Mouse (Mus musculus) embryo, embryonic 11 days (tissue): Measurements from ENCODE around the gene Olfr71.
A peak's percentile ranks its signal among the peaks of the same experiment; 100 is the strongest.

ENCODE experiments used
- DNase-seq: peaks from one replicate; pipeline ENCODE4 v3.0.0-alpha.2; 2015

Olfr71 gene

GRCm38 (mm10) chr4:43709869-43710268 lies at the start of gene Olfr71:
Gene Olfr71, minus strand, starts transcription at chr4:43710255.
- DNase-seq: no peak

- no peak for DNase-seq
Observed at GRCm38 (mm10) chr4:43757213-43757612, 47.2 kb upstream of the Olfr71 start.

- peak; percentile 71 for DNase-seq
Observed at GRCm38 (mm10) chr4:43745187-43745586, 35.1 kb upstream of the Olfr71 start.

- DNase-seq: no peak
Observed at GRCm38 (mm10) chr4:43743099-43743498, 33.0 kb upstream of the Olfr71 start.

- DNase-seq: no peak
Observed at GRCm38 (mm10) chr4:43742637-43743036, 32.6 kb upstream of the Olfr71 start.

GRCm38 (mm10) chr4:43741526-43741925 lies 31.5 kb upstream of the Olfr71 start:
- DNase-seq: no peak

GRCm38 (mm10) chr4:43738989-43739674 lies 29.1 kb upstream of the Olfr71 start:
- no peak for DNase-seq

GRCm38 (mm10) chr4:43737144-43737543 lies 27.1 kb upstream of the Olfr71 start:
- DNase-seq: no peak

GRCm38 (mm10) chr4:43733186-43733585 lies 23.1 kb upstream of the Olfr71 start:
- DNase-seq: no peak

- DNase-seq: no peak
Observed at GRCm38 (mm10) chr4:43732171-43732570, 22.1 kb upstream of the Olfr71 start.

GRCm38 (mm10) chr4:43730750-43731297 lies 20.8 kb upstream of the Olfr71 start:
- no peak for DNase-seq

GRCm38 (mm10) chr4:43729794-43730550 lies 19.9 kb upstream of the Olfr71 start, which contains the start of gene Spaar:
Gene Spaar, plus strand, starts transcription at chr4:43730034.
- DNase-seq: no peak

- DNase-seq: no peak
Observed at GRCm38 (mm10) chr4:43729126-43729525, 19.1 kb upstream of the Olfr71 start.

GRCm38 (mm10) chr4:43728576-43728954 lies 18.5 kb upstream of the Olfr71 start:
- no peak for DNase-seq

GRCm38 (mm10) chr4:43727718-43728575 lies 17.9 kb upstream of the Olfr71 start:
- no peak for DNase-seq

- DNase-seq: no peak
Observed at GRCm38 (mm10) chr4:43726995-43727394, 16.9 kb upstream of the Olfr71 start, which contains the start of gene Hrct1. Gene Hrct1, plus strand, starts transcription at chr4:43727188.

- DNase-seq: no peak
Observed at GRCm38 (mm10) chr4:43726228-43726993, 16.4 kb upstream of the Olfr71 start.

- DNase-seq: peak; percentile 77
Observed at GRCm38 (mm10) chr4:43724764-43725163, 14.7 kb upstream of the Olfr71 start.

GRCm38 (mm10) chr4:43722191-43722590 lies 12.1 kb upstream of the Olfr71 start:
- no peak for DNase-seq

- DNase-seq: no peak
Observed at GRCm38 (mm10) chr4:43720491-43721228, 10.6 kb upstream of the Olfr71 start.

- no peak for DNase-seq
Observed at GRCm38 (mm10) chr4:43713652-43714219, 3.7 kb upstream of the Olfr71 start.
